Mouse (Mus musculus) MEL (cell line): ENCODE results near the gene Cdk14. TPM values are rescaled to one million over a fixed set of nuclear protein-coding genes. Genes with fewer than 3 reads are reported as not detected.

Source experiments
- DNase-seq: peaks from one replicate; pipeline ENCODE4 v3.0.0; 2011; ENCODE audit warnings: low read depth, low spot score
- H3K27ac ChIP-seq: 2 replicates; pipeline ENCODE4 v1.5.1; 2012; ENCODE audit warnings: low read depth, mild to moderate bottlenecking, control low read depth, low read length, moderate library complexity; ENCODE audit not compliant: control insufficient read depth
- H3K27me3 ChIP-seq, 2 experiments: fragments of 150-350 bp in 1 of 2; sonication (generic) in 1 of 2; 2 replicates each; pipeline ENCODE4 v1.6.1; 2012; ENCODE audit warnings: low read length in 2 of 2, mild to moderate bottlenecking in 2 of 2, improper control_type of control experiment in 1 of 2, moderate library complexity in 1 of 2; ENCODE audit not compliant: insufficient read depth in 2 of 2, control insufficient read depth in 1 of 2
- H3K36me3 ChIP-seq, 2 experiments: 2 replicates each; pipeline ENCODE4 v1.6.1; 2012 to 2014; ENCODE audit warnings: low read length in 2 of 2, improper control_type of control experiment in 1 of 2, inconsistent platforms in 1 of 2, mild to moderate bottlenecking in 1 of 2; ENCODE audit not compliant: insufficient read depth in 2 of 2, control insufficient read depth in 1 of 2
- H3K4me1 ChIP-seq, 2 experiments: fragments of 150-350 bp in 1 of 2; sonication (generic) in 1 of 2; 2 replicates each; pipeline ENCODE4 v1.6.1; 2012; ENCODE audit warnings: low read length in 2 of 2, improper control_type of control experiment in 1 of 2, mild to moderate bottlenecking in 1 of 2; ENCODE audit not compliant: insufficient read depth in 2 of 2, control insufficient read depth in 1 of 2
- H3K4me3 ChIP-seq, 2 experiments: fragments of 150-350 bp in 1 of 2; sonication (generic) in 1 of 2; 2 replicates each; pipeline ENCODE4 v1.5.1; 2012; ENCODE audit warnings: low read depth in 2 of 2, low read length in 2 of 2, mild to moderate bottlenecking in 2 of 2, moderate library complexity in 2 of 2, control low read depth in 1 of 2, improper control_type of control experiment in 1 of 2; ENCODE audit not compliant: control insufficient read depth in 1 of 2, insufficient read depth in 1 of 2
- H3K79me2 ChIP-seq: 2 replicates; pipeline ENCODE4 v1.6.1; 2012; ENCODE audit warnings: mild to moderate bottlenecking, low read length, moderate library complexity; ENCODE audit not compliant: control insufficient read depth, poor library complexity, insufficient read depth
- H3K9ac ChIP-seq: 2 replicates; pipeline ENCODE4 v1.6.1; 2012; ENCODE audit warnings: low read depth, mild to moderate bottlenecking, control low read depth, low read length, moderate library complexity; ENCODE audit not compliant: control insufficient read depth, poor library complexity, severe bottlenecking
- H3K9me3 ChIP-seq: fragments of 150-350 bp; sonication (generic); replicated peaks from 2 replicates; pipeline ENCODE4 v1.6.1; 2012; ENCODE audit warnings: mild to moderate bottlenecking, low read length, improper control_type of control experiment, moderate library complexity; ENCODE audit not compliant: insufficient read depth
- BHLHE40 ChIP-seq: IDR thresholded peaks from 2 replicates; pipeline ENCODE4 v1.6.1; 2012; ENCODE audit warnings: low read depth, mild to moderate bottlenecking, inconsistent platforms, low read length, improper control_type of control experiment, borderline replicate concordance
- ELF1 ChIP-seq: IDR thresholded peaks from 2 replicates; pipeline ENCODE4 v1.6.1; 2014; ENCODE audit warnings: low read depth, mild to moderate bottlenecking, inconsistent platforms, low read length, improper control_type of control experiment, moderate library complexity
- JUND ChIP-seq: IDR thresholded peaks from 2 replicates; pipeline ENCODE4 v1.6.1; 2011; ENCODE audit warnings: low read depth, mild to moderate bottlenecking, improper control_type of control experiment, low read length
- MAX ChIP-seq: IDR thresholded peaks from 2 replicates; pipeline ENCODE4 v1.6.1; 2011; ENCODE audit warnings: low read length, improper control_type of control experiment
- MAZ ChIP-seq: IDR thresholded peaks from 2 replicates; pipeline ENCODE4 v1.6.1; 2012; ENCODE audit warnings: low read depth, mild to moderate bottlenecking, inconsistent platforms, low read length, improper control_type of control experiment
- MEF2A ChIP-seq: IDR thresholded peaks from 2 replicates; pipeline ENCODE4 v1.6.1; 2014; ENCODE audit warnings: low read depth, mild to moderate bottlenecking, inconsistent platforms, low read length, improper control_type of control experiment; ENCODE audit not compliant: poor library complexity, insufficient replicate concordance, severe bottlenecking; ENCODE audit errors: extremely low read depth
- MYC ChIP-seq: IDR thresholded peaks from 2 replicates; pipeline ENCODE4 v1.6.1; 2011; ENCODE audit warnings: low read depth, mild to moderate bottlenecking, low read length, improper control_type of control experiment, moderate library complexity
- NELFE ChIP-seq: IDR thresholded peaks from 2 replicates; pipeline ENCODE4 v1.6.1; 2011; ENCODE audit warnings: low read depth, low read length, improper control_type of control experiment
- NRF1 ChIP-seq: IDR thresholded peaks from 2 replicates; pipeline ENCODE4 v1.6.1; 2014; ENCODE audit warnings: low read depth, mild to moderate bottlenecking, inconsistent platforms, low read length, improper control_type of control experiment, moderate library complexity; ENCODE audit not compliant: poor library complexity, insufficient read depth, severe bottlenecking
- RAD21 ChIP-seq: IDR thresholded peaks from 2 replicates; pipeline ENCODE4 v1.6.1; 2011; ENCODE audit warnings: mild to moderate bottlenecking, low read depth, low read length, improper control_type of control experiment
- RCOR1 ChIP-seq: IDR thresholded peaks from 2 replicates; pipeline ENCODE4 v1.6.1; 2012; ENCODE audit warnings: low read depth, mild to moderate bottlenecking, inconsistent platforms, low read length, improper control_type of control experiment
- SMC3 ChIP-seq: IDR thresholded peaks from 2 replicates; pipeline ENCODE4 v1.6.1; 2011; ENCODE audit warnings: low read depth, low read length, improper control_type of control experiment
- TBP ChIP-seq: IDR thresholded peaks from 2 replicates; pipeline ENCODE4 v1.8.0; 2011; ENCODE audit warnings: low read depth, low read length, improper control_type of control experiment
- TCF12 ChIP-seq: IDR thresholded peaks from 2 replicates; pipeline ENCODE4 v1.6.1; 2014; ENCODE audit warnings: low read depth, mild to moderate bottlenecking, inconsistent platforms, low read length, improper control_type of control experiment, moderate library complexity
- USF1 ChIP-seq: IDR thresholded peaks from 2 replicates; pipeline ENCODE4 v1.6.1; 2014; ENCODE audit warnings: low read depth, mild to moderate bottlenecking, inconsistent platforms, low read length, improper control_type of control experiment, moderate library complexity
- ZC3H11A ChIP-seq: IDR thresholded peaks from 2 replicates; pipeline ENCODE4 v1.6.1; 2012; ENCODE audit warnings: low read depth, mild to moderate bottlenecking, inconsistent platforms, low read length, improper control_type of control experiment
- ZKSCAN1 ChIP-seq: IDR thresholded peaks from 2 replicates; pipeline ENCODE4 v1.6.1; 2012; ENCODE audit warnings: low read depth, mild to moderate bottlenecking, inconsistent platforms, low read length, improper control_type of control experiment, moderate library complexity
- ZNF384 ChIP-seq: IDR thresholded peaks from 2 replicates; pipeline ENCODE4 v1.6.1; 2012; ENCODE audit warnings: low read depth, mild to moderate bottlenecking, inconsistent platforms, low read length, improper control_type of control experiment
- polyA plus RNA-seq, 2 experiments: library from polyadenylated mRNA; stranded (reverse) in 1 of 2; unstranded in 1 of 2; fragments of >175 nt in 1 of 2; fragments of >200 nt in 1 of 2; gene quantifications; 2 replicates each; pipeline versions ENCODE4 v1.2.1 to v1.2.4; 2012; ENCODE audit warnings: low replicate concordance in 2 of 2, low read depth in 1 of 2; ENCODE audit not compliant: insufficient read length in 2 of 2, insufficient read depth in 1 of 2, missing spikeins in 1 of 2
- total RNA-seq: library from RNA; depleted of rRNA; stranded (reverse); fragments of 300-350 nt; gene quantifications from 2 replicates; pipeline ENCODE4 v1.2.3, GENCODE M21; 2012

The Cdk14 gene
- total and polyA plus RNA-seq, 3 experiments = not detected

GRCm38 (mm10) chr5:4993192-4993601 lies 426.9 kb downstream of the Cdk14 start (continued):
- no peak for TF ChIP-seq ZC3H11A

GRCm38 (mm10) chr5:4991023-4991422 lies 429.1 kb downstream of the Cdk14 start:
- Histone ChIP-seq H3K79me2 (no peaks in the 10 kb centered on the region), H3K4me3 (no peak overlapping the region), H3K27ac (no peak overlapping the region), H3K9ac (no peak overlapping the region), H3K9me3 (no peaks in the 10 kb centered on the region)
- no peak for DNase-seq
- no peak for TF ChIP-seq MAZ
- TF ChIP-seq MEF2A = no peak
- TF ChIP-seq, all 39 proteins: peak for 0
- Histone ChIP-seq H3K27me3 (no peaks in the 10 kb centered on the region), H3K36me3 (no peaks in the 10 kb centered on the region), H3K4me1 (no peaks in the 10 kb centered on the region)

GRCm38 (mm10) chr5:4990237-4990636 lies 429.9 kb downstream of the Cdk14 start:
- Histone ChIP-seq H3K4me1 (no peaks in the 10 kb centered on the region), H3K27ac (no peak overlapping the region)
- TF ChIP-seq TCF12 = no peak
- no peak for TF ChIP-seq MYC
- TF ChIP-seq BHLHE40 = no peak
- TF ChIP-seq ZNF384 = no peak
- no peak for TF ChIP-seq RCOR1
- TF ChIP-seq ZKSCAN1 = no peak
- no peak for TF ChIP-seq MEF2A
- TF ChIP-seq ELF1 = no peak
- TF ChIP-seq JUND = no peak
- no peak for TF ChIP-seq TBP
- TF ChIP-seq MAZ = no peak
- TF ChIP-seq NRF1 = no peak
- no peak for TF ChIP-seq SMC3
- TF ChIP-seq MAX = no peak
- no peak for TF ChIP-seq NELFE
- no peak for TF ChIP-seq USF1
- TF ChIP-seq ZC3H11A = no peak
- TF ChIP-seq RAD21 = no peak
- TF ChIP-seq, all 39 proteins: peak for 0
- no peak overlapping the region for H3K4me3 ChIP-seq
- H3K79me2 ChIP-seq = no peaks in the 10 kb centered on the region
- no peaks in the 10 kb centered on the region for H3K27me3 ChIP-seq
- DNase-seq = no peak
- no peak overlapping the region for H3K9ac ChIP-seq
- H3K9me3 ChIP-seq = no peaks in the 10 kb centered on the region
- no peaks in the 10 kb centered on the region for H3K36me3 ChIP-seq
